Mouse (Mus musculus) frontal cortex, adult (tissue): ENCODE results near the gene Vstm2a.

Source experiments
- ATAC-seq: cut with Nextera tagmentation; 2 replicates; pipeline ENCODE4 v1.9.2; 2017; ENCODE audit warnings: mild to moderate bottlenecking, moderate library complexity, mixed read lengths; ENCODE audit not compliant: low TSS enrichment

Vstm2a gene

DNA sequence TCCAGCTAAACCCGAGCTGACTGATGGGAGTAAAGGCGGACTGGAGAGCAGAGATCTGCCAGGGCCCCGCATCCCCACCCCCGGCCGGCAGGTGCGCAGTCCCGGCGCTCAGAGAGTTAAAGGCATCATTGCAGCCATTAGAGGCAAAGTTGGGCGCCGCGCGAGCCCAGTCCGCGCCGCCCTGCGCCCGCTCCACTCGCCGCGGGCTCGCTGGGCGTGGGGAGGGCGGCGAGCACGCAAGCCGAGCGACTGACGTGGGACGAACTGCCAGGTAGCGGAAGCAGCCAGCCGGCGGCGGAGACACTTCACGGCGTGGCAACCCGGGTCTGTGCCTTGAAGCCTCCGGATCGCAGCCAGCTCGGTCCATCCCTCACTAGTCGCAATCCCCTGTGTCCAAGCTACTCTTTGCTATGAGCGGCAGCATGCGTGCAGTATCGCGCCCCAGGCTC is at the start of gene Vstm2a:
TSS of gene Vstm2a (plus strand) at position 252 of the 449 bp plus-strand sequence.
- ATAC-seq: peak; percentile 75

DNA sequence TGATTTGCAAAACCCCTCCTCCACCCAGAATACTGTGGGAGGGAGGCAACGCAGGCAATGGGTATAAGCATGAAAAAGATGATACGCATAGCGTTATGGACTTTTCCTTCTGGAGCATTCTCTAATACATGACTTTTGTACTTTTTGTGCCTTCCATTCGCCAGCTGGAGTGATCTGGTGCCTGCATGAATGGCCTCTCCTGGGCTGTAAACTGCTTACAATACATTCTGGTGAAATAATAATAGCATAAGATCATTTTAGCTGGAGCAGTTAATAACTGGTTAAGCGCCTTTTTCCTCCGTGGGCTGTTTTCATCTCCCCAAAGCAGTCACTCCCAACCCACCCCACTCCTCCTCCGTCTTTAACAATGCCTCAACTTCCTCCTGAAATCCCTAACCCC is 513 bp upstream of the Vstm2a start:
- ATAC-seq: peak; percentile 17

DNA sequence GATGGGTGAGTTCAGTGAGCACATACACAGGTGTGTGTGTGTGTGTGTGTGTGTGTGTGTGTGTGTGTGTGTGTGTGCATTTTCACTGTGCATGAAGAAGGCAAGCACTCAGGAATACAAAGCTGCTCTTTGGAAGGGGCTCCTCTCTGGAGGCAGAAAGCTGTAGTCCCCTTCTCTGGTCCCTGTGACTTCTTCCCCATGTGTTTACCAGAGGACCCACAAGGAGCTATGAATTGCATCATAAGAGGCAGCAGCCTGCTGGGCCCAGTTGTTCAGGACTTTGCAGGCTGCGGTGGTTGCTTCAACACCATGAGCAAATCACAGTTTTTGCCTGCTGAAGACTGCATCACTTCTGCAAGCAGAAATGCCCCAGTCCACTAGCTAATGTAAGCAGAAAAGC is 776 bp downstream of the Vstm2a start:
- peak; percentile 25 for ATAC-seq

DNA sequence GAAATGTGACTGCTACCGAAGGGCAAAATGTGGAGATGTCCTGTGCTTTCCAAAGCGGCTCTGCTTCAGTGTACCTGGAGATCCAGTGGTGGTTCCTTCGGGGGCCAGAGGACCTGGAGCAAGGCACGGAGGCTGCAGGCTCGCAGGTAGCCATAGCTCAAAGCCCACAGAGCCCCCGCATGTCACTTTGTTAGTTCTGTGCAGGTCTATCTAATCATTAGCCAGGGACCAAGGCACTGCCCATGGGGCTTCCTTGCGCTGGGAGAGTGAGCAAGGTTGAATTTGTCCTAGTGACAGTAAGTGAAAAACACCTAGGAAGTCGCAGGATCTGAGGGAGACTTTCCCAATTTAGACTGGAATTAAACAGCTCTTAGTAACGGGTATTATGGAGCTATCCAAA is 2.4 kb downstream of the Vstm2a start:
- no peak for ATAC-seq

DNA sequence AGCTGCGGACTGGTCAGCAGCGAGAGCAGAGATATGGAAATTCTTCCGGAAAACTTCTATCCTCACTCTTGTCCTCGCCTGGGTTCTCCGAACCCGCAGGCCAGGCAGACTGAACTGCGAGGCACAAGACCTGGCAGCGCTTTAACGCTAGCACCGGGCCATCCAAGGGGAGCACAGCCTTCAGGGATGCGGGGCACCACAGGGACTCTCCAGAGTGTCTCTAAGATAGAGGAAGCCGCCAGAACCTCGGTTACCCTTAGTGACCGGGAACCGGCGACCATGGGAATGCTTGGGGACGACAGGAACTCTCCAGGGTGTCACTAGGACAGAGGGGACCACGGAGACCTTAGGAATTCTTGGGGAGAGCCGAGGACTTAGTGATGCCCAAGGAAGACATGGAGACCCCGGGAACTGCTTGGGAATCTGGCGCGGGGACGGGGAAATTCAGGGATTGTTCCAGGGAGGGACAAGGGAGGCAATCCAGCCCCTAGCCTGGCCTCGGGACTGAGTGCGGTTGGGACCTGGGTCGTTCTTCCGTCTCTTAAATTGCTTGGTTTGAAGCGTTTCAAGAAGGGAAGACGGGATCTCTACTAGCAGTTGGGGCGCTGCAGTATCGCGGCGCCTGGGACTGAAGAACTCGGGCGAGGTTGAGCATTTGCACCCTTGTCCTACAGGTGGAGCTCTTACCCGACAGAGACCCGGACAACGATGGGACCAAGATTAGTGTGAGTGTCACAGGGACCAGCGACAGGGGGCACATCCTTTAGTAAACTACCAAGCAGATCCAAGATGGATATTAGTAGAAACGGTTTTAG is 3.4 kb downstream of the Vstm2a start:
- ATAC-seq: peak; percentile 59

DNA sequence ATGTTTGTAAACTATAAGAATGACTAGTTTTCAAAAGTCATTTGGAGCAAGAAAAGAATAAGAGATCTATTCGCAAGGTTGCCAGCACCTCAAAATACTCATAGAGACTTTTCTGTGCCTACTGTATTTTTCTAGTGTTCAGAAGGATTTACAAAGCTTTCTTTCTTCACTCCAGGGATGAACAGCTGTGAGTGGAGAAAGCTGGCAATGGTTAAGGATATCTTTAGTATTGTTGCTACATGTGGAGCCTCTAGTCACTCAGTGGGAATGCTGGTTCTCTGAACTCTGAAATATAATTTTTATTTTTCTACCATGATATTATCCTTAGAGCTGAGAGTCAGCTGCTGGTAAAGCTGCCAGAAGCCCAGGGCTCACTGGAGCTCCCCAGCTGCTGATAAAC is 10.9 kb downstream of the Vstm2a start:
- ATAC-seq: peak; percentile 97

DNA sequence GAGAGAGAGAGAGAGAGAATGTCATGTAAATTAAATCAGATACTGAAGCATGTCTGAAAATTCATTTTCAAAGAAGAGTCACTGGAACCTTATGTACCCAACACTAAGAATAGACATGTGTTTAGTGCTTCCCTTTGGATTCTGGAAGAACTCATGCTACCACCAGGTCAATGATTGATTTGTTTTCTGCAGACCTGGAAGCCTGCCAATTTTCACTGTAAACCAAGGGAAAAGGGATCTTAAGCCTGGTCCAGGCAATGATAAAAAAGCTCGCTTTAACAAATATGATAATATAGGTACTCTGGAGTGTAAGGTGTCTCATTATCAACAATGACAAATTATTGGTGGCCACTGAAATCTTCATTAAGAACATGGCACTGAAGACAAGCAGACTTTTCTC is 32.9 kb downstream of the Vstm2a start:
- ATAC-seq: no peak

DNA sequence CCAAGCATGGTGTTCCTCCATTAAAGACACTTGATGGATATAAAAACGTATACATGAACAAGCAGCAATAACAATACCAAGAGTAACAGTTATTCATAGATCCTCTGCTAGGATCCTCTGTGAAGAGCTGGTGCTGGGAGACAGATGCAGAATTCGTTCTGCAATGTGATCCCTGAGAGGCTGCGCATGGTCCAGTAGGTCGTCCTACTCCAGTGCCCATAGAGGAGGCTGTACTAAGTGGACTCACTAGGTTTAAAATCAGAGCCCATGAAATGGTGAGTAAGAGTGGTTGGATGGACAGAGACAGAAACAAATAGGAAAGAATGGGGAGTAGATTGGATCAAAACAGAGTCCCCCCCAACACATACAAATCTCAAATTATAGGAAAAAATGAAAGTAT is 35.4 kb downstream of the Vstm2a start:
- no peak for ATAC-seq

DNA sequence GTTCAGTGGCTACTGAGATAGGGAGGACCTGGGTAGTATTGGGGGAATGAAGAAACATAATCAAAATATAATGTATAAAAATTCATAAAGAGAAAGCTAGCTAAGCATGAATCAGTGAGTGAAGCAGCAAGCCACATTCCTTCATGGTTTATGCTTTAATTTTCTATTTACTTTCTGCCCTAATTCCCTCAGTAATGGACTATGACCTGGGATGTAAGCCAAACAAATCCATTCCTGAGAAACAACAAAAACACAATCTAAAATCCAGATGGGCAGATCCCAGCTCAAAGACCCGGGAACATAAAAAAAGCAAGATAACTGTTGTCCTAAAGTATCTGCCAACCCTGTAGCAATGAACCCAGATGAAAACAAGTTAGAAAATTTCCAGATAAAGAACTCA is 39.0 kb downstream of the Vstm2a start:
- ATAC-seq: no peak

DNA sequence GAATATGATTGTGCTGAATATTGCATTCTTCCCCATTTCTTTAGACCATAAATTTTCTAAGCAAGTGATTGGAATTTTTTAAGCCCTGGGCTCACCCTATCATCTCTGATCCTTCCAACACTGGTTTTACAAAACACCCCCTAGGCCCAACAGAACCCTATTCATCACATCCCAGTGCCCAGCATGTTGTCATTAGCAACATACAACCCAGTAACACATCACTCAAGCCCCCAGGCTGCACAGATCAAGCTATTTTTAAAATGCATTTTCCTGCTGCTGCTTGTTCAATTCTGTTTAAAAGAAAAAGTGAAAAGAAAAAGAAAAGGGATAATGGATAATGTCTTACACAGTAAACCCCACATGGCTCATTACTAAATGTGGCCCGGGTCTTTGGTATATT is 42.0 kb downstream of the Vstm2a start:
- ATAC-seq: no peak

DNA sequence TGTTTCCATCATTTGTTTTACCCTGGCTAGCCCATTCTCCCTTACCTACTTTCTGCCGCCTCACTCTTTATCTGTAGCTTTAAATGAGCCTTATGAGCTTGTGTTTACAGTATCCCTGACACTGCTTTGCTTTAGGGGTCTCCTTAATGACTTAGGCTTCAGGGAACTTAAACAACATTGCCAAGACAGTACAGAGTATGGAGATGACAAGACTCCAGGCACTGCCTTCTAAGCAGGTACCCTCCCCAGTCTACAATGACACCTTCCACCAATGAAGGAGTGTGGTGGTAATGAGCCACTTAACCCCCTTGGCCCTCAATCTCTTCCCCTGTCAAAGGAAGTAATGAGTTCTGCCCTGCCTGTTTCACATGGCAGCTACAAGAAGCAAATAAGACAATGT is 42.4 kb downstream of the Vstm2a start:
- no peak for ATAC-seq

DNA sequence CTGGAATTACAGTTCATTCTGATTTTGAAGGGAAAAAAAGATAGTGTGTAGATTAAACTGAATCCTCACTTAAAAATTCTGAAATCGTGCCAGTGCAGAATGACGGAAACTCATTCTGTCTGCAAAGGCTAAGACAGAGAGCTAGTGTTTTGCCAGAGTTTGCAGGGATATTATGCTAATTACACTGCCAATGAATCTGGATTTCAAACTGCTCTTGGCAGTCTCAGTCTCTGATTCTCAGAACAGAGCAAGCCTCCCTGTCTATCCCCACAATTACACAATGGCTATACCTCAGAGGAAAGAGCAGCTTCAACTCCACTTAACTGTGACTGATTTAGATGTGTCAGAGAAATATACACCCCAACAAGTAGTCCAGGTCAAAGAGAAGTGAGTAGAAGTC is 43.2 kb downstream of the Vstm2a start:
- ATAC-seq: peak; percentile 99

DNA sequence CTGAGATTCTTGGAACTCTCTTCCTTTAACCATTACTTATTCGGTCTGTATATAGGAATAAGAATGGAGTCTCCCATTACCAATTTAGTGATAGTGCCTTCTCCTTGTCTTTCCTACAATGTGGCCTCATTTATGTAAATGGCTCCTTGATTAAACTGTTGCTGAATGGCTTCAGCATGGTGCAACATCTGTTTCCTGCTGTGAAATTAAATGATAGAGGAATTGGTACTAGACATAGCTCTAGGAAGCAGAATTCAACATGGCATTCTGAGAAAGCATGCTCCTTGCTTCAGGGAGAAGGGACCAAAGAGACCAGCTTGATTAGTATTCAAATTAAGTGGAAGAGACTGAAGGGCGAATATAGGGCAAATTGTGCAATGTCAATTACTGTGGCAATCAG is 57.6 kb downstream of the Vstm2a start:
- ATAC-seq: no peak

DNA sequence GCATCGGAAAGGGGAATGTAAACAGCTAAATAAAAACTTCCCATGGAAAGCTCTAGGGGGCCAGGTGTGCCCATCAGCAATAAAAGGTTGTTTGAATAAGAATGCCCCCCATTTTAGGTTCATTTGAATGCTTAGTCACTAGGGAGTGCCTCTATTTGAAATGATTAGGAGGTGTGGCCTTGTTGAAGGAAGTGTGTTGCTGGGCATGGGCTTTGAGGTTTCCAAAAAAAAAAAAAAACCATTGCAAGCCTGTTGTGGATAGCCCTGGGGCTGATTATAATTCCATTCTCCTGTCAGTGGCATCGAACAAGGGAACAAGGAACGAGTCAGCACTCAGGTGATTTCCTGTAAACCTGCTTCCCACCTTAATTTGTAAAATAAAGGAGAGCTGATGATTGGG is 87.7 kb downstream of the Vstm2a start:
- ATAC-seq: no peak

DNA sequence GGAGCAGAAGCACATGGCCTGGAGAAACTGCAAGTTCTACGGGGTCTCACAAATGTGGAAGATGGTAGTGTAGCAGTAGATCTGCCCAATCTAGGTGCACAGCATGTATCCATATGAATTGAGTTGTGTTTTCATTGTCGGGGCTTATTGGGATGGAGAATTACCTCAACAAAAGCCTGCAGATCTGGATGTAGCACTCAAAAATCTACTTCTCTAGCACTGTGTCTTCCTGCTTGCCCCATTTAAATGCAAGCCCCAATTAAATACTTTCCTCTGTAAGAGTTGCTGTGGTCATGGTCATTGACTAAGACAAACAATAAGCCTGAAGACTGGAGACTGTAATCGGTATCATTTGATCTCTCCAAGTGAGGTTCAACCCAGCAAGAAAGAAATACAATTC is 88.2 kb downstream of the Vstm2a start:
- no peak for ATAC-seq

DNA sequence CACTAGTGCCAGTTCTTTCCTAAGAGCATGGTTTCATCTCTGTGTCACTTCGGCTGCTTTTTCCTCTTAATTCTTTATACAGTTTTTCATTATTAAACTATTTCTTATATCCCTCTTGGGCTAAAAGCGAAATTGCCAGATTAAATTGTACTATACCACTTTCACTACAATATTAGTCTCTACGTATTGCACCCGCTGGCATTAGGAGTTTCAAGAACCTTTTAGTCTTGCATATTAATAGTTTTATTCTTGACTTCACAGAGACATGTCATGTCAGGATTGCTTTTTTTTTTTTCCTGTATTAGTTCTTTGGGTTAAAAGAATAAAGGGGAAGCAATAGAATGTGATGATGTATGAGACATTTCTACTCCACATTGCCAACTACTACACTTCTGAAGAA is 94.4 kb downstream of the Vstm2a start:
- no peak for ATAC-seq

DNA sequence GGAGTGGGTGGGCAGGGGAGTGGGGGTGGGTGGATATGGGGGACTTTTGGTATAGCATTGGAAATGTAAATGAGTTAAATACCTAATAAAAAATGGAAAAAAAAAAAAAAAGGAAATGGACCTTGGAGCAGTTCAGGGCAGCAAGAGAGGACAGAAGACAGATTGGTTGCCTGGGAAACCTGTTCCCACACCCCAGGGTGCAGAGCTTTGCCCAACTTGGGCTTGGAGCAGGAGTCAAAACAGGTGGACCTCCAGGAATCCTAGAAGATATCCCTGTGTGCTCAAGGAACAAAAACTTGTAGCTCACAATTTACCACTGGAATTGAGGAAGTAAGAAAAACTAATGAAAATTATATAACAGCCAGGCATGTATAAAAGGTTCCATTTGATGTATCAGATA is 96.8 kb downstream of the Vstm2a start:
- ATAC-seq: no peak

DNA sequence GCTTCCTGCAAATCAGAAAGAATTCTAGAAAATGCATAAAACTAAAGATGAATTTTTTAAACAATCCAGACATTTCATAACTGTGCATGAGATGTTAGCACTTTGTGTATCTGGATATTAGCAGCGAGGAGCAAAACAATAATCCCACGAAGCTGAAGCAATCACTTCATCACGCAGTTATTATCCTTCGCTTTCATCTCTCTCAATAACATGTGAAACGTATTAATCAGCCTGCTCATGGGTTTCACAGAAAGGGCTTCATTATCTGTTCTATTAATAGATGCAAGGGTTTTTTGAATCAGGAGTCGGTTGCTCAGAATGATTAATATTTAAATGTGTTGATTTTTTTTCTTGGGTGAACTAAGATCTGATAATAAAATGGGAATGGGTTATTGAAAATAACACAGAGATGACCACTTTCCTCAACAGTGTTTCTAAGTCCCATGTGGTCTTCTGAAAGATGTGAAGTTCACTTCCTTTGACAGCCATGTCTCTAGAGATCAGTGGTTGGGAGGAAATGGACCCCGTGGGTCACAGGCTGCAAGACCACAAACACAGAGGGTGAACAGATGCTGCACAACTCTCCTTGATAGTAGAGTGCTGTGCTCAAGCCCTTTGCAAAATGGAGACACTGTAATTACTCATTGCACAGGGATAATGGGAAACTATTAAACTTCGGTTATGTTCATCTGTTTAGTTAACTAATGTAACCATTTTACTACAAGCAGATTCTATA is 109.5 kb downstream of the Vstm2a start:
- no peak for ATAC-seq

DNA sequence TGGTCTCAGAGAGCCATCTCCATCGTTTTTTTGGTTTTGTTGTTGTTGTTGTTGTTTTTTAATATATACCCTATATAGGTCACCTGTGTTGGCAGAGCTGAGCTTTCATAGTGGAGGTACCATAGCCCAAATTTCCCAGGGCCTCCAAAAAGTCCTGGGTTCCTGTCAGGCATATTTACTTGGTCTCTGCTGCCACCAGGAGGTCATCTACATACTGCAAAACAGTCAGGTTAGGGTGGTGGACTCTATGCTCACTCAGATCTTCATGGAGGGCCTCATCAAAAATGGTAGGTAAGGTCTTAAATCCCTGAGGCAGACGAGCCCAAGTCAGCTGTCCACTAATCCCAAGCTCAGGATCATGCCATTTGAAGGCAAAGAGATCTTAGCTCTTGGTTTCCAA is 146.1 kb downstream of the Vstm2a start:
- peak; percentile 79 for ATAC-seq

DNA sequence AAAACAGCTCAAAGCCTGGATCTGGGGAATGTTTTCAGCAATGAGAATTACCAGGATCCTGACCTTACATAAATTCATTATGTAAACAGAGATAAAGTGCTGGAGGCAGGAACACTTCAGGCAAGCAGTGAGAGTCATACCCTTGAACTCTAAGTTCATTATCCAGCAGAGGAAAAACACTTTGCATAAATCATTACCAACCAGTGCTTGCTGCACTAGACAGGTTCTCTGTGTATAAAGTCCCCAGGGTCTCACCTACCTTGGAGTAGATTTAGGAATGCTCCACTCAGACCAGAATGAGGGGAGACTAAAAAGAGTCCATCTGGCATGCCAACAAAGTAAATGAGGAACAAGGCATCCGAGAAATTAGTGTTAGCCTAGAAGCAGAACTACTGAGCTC is 154.2 kb downstream of the Vstm2a start:
- ATAC-seq: no peak

DNA sequence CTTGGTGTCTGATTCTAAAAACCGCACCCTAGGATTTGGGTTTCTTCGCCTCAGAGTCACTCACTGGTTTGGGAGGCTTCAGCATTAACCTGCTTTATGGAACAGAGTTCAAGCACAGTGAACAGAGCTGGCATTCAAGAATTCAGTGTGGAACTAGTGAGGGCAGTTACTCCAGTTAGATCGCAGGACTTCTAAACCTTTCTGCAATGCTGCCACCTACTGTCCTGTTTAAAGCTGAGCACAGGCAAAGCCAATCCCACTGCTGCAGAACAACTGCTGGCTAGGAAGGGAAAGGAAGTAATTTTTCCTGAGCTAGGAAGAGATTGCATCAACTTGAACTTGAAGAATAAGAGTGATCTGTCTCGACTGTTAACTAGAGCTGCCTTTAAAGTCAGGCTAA is 155.1 kb downstream of the Vstm2a start:
- ATAC-seq: peak; percentile 100

DNA sequence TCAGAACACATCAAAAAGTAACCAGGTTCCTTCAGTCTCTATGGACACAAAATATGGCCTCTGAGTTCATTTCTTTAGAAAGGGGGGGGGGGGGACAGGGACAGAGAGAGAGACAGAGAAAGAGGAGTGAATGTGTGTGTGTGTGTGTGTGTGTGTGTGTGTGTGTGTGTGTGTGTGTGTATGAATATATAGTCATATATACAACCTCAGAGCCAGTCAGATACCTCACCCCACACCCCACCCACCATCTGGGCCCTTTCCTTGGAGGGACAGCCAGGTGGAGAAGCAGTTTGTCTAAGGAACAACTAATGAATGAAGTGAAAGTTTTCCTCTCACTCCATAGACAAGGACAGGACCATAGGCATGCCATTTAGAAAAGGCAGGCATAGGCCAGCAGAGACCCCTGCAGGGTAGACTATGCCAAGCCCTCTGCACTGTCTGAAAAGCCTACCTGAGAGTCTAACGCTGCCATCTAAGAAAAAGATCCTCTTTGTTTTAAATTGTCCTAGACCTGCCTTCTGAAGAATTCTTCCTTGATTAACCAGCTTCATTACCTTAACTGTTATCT is 155.6 kb downstream of the Vstm2a start:
- ATAC-seq: no peak
